Mouse (Mus musculus) forebrain, embryonic 16.5 days (tissue): ENCODE data around the gene Map3k21. TPM values are rescaled to one million over a fixed set of nuclear protein-coding genes. Genes with fewer than 3 reads are reported as not detected.

Experiments
- ATAC-seq: fragments of 200-750 bp; cut with Nextera tagmentation; 2 replicates; pipeline ENCODE4 v1.8.0; 2017; ENCODE audit warnings: mild to moderate bottlenecking, moderate library complexity
- H3K27ac ChIP-seq: fragments of 300-500 bp; sonication (generic); 2 replicates; pipeline ENCODE4 v1.5.1; 2014; ENCODE audit warnings: low read length, control low read depth
- H3K27me3 ChIP-seq: fragments of 300-500 bp; sonication (generic); replicated peaks from 2 replicates; pipeline ENCODE4 v1.6.1; 2014; ENCODE audit warnings: low read length; ENCODE audit not compliant: control insufficient read depth, insufficient read depth
- H3K36me3 ChIP-seq: fragments of 300-500 bp; sonication (generic); 2 replicates; pipeline ENCODE4 v1.6.1; 2014; ENCODE audit not compliant: control insufficient read depth, insufficient read depth
- H3K4me1 ChIP-seq: fragments of 300-500 bp; sonication (generic); replicated peaks from 2 replicates; pipeline ENCODE4 v1.6.1; 2014; ENCODE audit warnings: low read length; ENCODE audit not compliant: control insufficient read depth, insufficient read depth
- H3K4me2 ChIP-seq: fragments of 300-500 bp; sonication (generic); 2 replicates; pipeline ENCODE4 v1.6.1; 2014; ENCODE audit warnings: mild to moderate bottlenecking, low read length, control low read depth
- H3K4me3 ChIP-seq: fragments of 300-500 bp; sonication (generic); replicated peaks from 2 replicates; pipeline ENCODE4 v1.5.1; 2014; ENCODE audit warnings: mild to moderate bottlenecking, low read length, control low read depth
- H3K9ac ChIP-seq: fragments of 300-500 bp; sonication (generic); replicated peaks from 2 replicates; pipeline ENCODE4 v1.6.1; 2014; ENCODE audit warnings: low read depth, low read length, control low read depth
- H3K9me3 ChIP-seq: fragments of 300-500 bp; sonication (generic); 2 replicates; pipeline ENCODE4 v1.6.1; 2016; ENCODE audit warnings: low read length; ENCODE audit not compliant: control insufficient read depth
- WGBS: fragments of 180-500 bp; shearing (Covaris S2); extraction: QIAGEN DNeasy Blood & Tissue Kit; methylation state at CpG from one replicate; pipeline ENCODE4 v1.1.7; 2014; 5-methylcytosine and 5-hydroxymethylcytosine counted together
- polyA plus RNA-seq: library from polyadenylated mRNA; unstranded; fragments of >200 nt; fragmentation: Nextera tagmentation; extraction: Ambion mirVana; gene quantifications from 2 replicates; pipeline ENCODE4 v1.2.1, GENCODE M21; 2015

Map3k21 gene
- polyA plus RNA-seq, 1 experiment from 2014 or later = 0.49 TPM

GRCm38 (mm10) chr8:125887549-125887948 is 22.7 kb upstream of the Map3k21 start:
- Histone ChIP-seq H3K27ac (no peak overlapping the region), H3K4me2 (no peak overlapping the region), H3K27me3 (no peaks in the 10 kb centered on the region), H3K4me1 (no peaks in the 10 kb centered on the region), H3K36me3 (peaks cover 6% of the 10 kb centered on the region), H3K9ac (no peak overlapping the region), H3K4me3 (no peak overlapping the region), H3K9me3 (no peaks in the 10 kb centered on the region)
- no peak for ATAC-seq
- WGBS = 92% methylated on average over 9 of the region's 9 CpGs

GRCm38 (mm10) chr8:125889920-125890319 is 20.3 kb upstream of the Map3k21 start:
- WGBS = 73% methylated on average over 3 of the region's 3 CpGs
- Histone ChIP-seq H3K36me3 (peaks cover 6% of the 10 kb centered on the region), H3K9me3 (no peaks in the 10 kb centered on the region), H3K4me3 (no peak overlapping the region), H3K4me2 (no peak overlapping the region), H3K9ac (no peak overlapping the region), H3K4me1 (no peaks in the 10 kb centered on the region), H3K27ac (no peak overlapping the region), H3K27me3 (no peaks in the 10 kb centered on the region)
- no peak for ATAC-seq

- Histone ChIP-seq H3K4me2 (peak overlapping the region; percentile 66), H3K36me3 (no peaks in the 10 kb centered on the region), H3K9ac (peak overlapping the region; percentile 33; the same call in 1 of the 2 replicates), H3K4me3 (peak overlapping the region; percentile 62), H3K4me1 (peaks cover 15% of the 10 kb centered on the region), H3K27me3 (no peaks in the 10 kb centered on the region), H3K27ac (no peak overlapping the region), H3K9me3 (no peaks in the 10 kb centered on the region)
- WGBS = 64% methylated on average over 11 of the region's 11 CpGs
- ATAC-seq = no peak
Measured at GRCm38 (mm10) chr8:125897388-125897787, 12.9 kb upstream of the Map3k21 start.

- peak within 1 kb of the TSS; percentile 62 for H3K4me3 ChIP-seq
- H3K36me3 ChIP-seq = no peaks in the 10 kb centered on the region
- no peaks in the 10 kb centered on the region for H3K27me3 ChIP-seq
- H3K4me2 ChIP-seq = peak within 1 kb of the TSS; percentile 66
- H3K9ac ChIP-seq = peak within 1 kb of the TSS; percentile 86
- WGBS = 4% methylated on average over 43 of the region's 44 CpGs
- H3K9me3 ChIP-seq = no peaks in the 10 kb centered on the region
- peaks cover 15% of the 10 kb centered on the region for H3K4me1 ChIP-seq
- peak within 1 kb of the TSS; percentile 34; the same call in 1 of the 2 replicates for H3K27ac ChIP-seq
- peak; percentile 88 for ATAC-seq
Measured at GRCm38 (mm10) chr8:125897868-125898788, 12.1 kb upstream of the Map3k21 start, which contains the start of gene Pcnx2. TSS of gene Pcnx2 (minus strand) at chr8:125898317.

- Histone ChIP-seq H3K9ac (no peak overlapping the region; the same call in 1 of the 2 replicates), H3K27me3 (no peaks in the 10 kb centered on the region), H3K4me3 (peak overlapping the region; percentile 62), H3K36me3 (no peaks in the 10 kb centered on the region), H3K4me2 (peak overlapping the region; percentile 66), H3K9me3 (no peaks in the 10 kb centered on the region), H3K4me1 (peaks cover 15% of the 10 kb centered on the region), H3K27ac (peak overlapping the region; percentile 34; the same call in 1 of the 2 replicates)
- WGBS = under 1% methylated on average over 6 of the region's 6 CpGs
- peak; percentile 45; the same call in 1 of the 2 replicates for ATAC-seq
Measured at GRCm38 (mm10) chr8:125898899-125899298, 11.4 kb upstream of the Map3k21 start.

GRCm38 (mm10) chr8:125901167-125901566 is 9.1 kb upstream of the Map3k21 start:
- no peak for ATAC-seq
- H3K27ac ChIP-seq = no peak overlapping the region
- WGBS = 25% methylated on average over 2 of the region's 2 CpGs
- no peak overlapping the region for H3K4me3 ChIP-seq
- H3K36me3 ChIP-seq = no peaks in the 10 kb centered on the region
- no peak overlapping the region for H3K4me2 ChIP-seq
- H3K9ac ChIP-seq = no peak overlapping the region
- peaks cover 15% of the 10 kb centered on the region for H3K4me1 ChIP-seq
- no peaks in the 10 kb centered on the region for H3K9me3 ChIP-seq
- no peaks in the 10 kb centered on the region for H3K27me3 ChIP-seq

GRCm38 (mm10) chr8:125902521-125902920 is 7.7 kb upstream of the Map3k21 start:
- Histone ChIP-seq H3K4me2 (no peak overlapping the region), H3K9ac (no peak overlapping the region), H3K36me3 (no peaks in the 10 kb centered on the region), H3K9me3 (0 out of 2 replicates have a peak, but pooled peaks cover 3% of the 10 kb centered on the region), H3K27ac (no peak overlapping the region), H3K4me1 (peaks cover 6% of the 10 kb centered on the region), H3K4me3 (no peak overlapping the region), H3K27me3 (no peaks in the 10 kb centered on the region; the same call in 1 of the 2 replicates)
- WGBS = 49% methylated on average over 3 of the region's 3 CpGs
- ATAC-seq = no peak

GRCm38 (mm10) chr8:125905341-125905740 is 4.9 kb upstream of the Map3k21 start:
- no peak overlapping the region for H3K4me2 ChIP-seq
- no peak overlapping the region for H3K27ac ChIP-seq
- no peak for ATAC-seq
- no peak overlapping the region for H3K9ac ChIP-seq
- no peak overlapping the region for H3K4me3 ChIP-seq
- 76% methylated on average over 2 of the region's 2 CpGs for WGBS
- no peaks in the 10 kb centered on the region for H3K36me3 ChIP-seq
- H3K27me3 ChIP-seq = peaks cover 20% of the 10 kb centered on the region
- peaks cover 5% of the 10 kb centered on the region for H3K4me1 ChIP-seq
- 0 out of 2 replicates have a peak, but pooled peaks cover 3% of the 10 kb centered on the region for H3K9me3 ChIP-seq

- Histone ChIP-seq H3K27ac (no peak overlapping the region), H3K9ac (no peak overlapping the region), H3K36me3 (no peaks in the 10 kb centered on the region), H3K27me3 (peaks cover 40% of the 10 kb centered on the region), H3K4me1 (peaks cover 14% of the 10 kb centered on the region), H3K4me3 (no peak overlapping the region), H3K9me3 (0 out of 2 replicates have a peak, but pooled peaks cover 3% of the 10 kb centered on the region), H3K4me2 (no peak overlapping the region)
- WGBS = 79% methylated on average over 2 of the region's 2 CpGs
- ATAC-seq = no peak
Measured at GRCm38 (mm10) chr8:125907311-125907710, 2.9 kb upstream of the Map3k21 start.
